ENCODE assay signal across 28 mouse cellular contexts in the genomic region with DNA sequence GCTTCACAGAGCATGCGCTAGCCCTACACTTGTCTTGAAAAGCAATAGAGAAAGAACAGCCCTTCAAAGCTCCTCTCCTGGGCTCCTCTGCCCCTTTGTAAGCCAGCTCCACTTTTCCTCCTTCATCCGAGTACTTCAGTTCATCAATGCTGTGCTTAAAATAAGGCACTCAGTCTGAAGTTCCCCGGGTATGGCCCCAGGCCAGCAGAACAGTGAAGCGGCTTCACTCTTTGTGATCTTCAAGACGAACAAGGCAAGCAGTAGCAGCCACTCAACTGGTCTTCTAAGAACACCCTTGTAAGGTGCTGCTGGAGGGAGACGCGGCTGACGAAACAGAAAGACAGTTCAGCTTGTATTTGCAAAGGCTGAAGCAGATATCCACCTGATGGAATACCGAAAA. TPM values are rescaled to one million over a fixed set of nuclear protein-coding genes. Genes with fewer than 3 reads are reported as not detected.
DNase-seq lines count a peak whose midpoint lies in the region; ATAC-seq and TF ChIP-seq lines count a peak whose summit lies in the region.
"Had no signal": no experiment of that assay in that cellular context is flagged by ENCODE, and none has a peak within 500 bp of the region (broad histone marks: within the 10 kb centered on the region; RNA-seq: fewer than 3 reads in every experiment).

No protein-coding gene starts in this region.

- peaks cover 30% of the 10 kb centered on the region for H3K4me1 ChIP-seq in thymus, adult 2 months (replicated peaks; ENCODE audit: control insufficient read depth, insufficient read depth, low read length)
- no peaks in the 10 kb centered on the region for H3K4me1 ChIP-seq in lung, embryonic 16.5 days (replicated peaks; ENCODE audit: control insufficient read depth, insufficient read depth, low read length)
- no peaks in the 10 kb centered on the region for H3K4me1 ChIP-seq in hindbrain, postnatal 0 days (ENCODE audit: insufficient read depth, low read length)
- H3K4me1 ChIP-seq in liver, embryonic 11.5 days (replicated peaks; ENCODE audit: control insufficient read depth, insufficient read depth, low read length): no peaks in the 10 kb centered on the region
- 0 out of 2 replicates have a peak, but pooled peaks cover 6% of the 10 kb centered on the region for H3K4me1 ChIP-seq in heart, embryonic 12.5 days (replicated peaks)
- H3K4me1 ChIP-seq: embryonic facial prominence, embryonic 12.5 days; embryonic facial prominence, embryonic 15.5 days; hindbrain, embryonic 10.5 days; hindbrain, embryonic 13.5 days had no signal

- TF ChIP-seq POLR2A in thymus, adult 2 months (IDR thresholded peaks at IDR 0.05; ENCODE audit: control insufficient read depth, extremely low read depth, insufficient read depth, low read length, poor library complexity): no peak

- ATAC-seq in lung, embryonic 16.5 days (ENCODE audit: low read depth): no peak
- no peak for ATAC-seq in hindbrain, postnatal 0 days
- no peak for ATAC-seq in liver, embryonic 11.5 days (replicated peaks; ENCODE audit: low FRiP score)
- no peak for ATAC-seq in heart, embryonic 12.5 days (ENCODE audit: insufficient number of reproducible peaks, low FRiP score)
- ATAC-seq: forebrain, embryonic 14.5 days; hindbrain, embryonic 16.5 days; Patski had no signal

- H3K36me3 ChIP-seq in thymus, adult 2 months (ENCODE audit: control insufficient read depth, insufficient read depth, low read length): no peaks in the 10 kb centered on the region
- H3K36me3 ChIP-seq in lung, embryonic 16.5 days (ENCODE audit: control insufficient read depth, insufficient read depth, low read length): no peaks in the 10 kb centered on the region
- H3K36me3 ChIP-seq in hindbrain, postnatal 0 days (ENCODE audit: insufficient read depth, low read length): no peaks in the 10 kb centered on the region
- no peaks in the 10 kb centered on the region for H3K36me3 ChIP-seq in liver, embryonic 11.5 days (ENCODE audit: control insufficient read depth, insufficient read depth, low read length)
- no peaks in the 10 kb centered on the region for H3K36me3 ChIP-seq in heart, embryonic 12.5 days
- H3K36me3 ChIP-seq: embryonic facial prominence, embryonic 12.5 days; embryonic facial prominence, embryonic 15.5 days; G1E; heart, embryonic 10.5 days; heart, embryonic 15.5 days; hindbrain, embryonic 10.5 days; hindbrain, embryonic 13.5 days had no signal

- WGBS in thymus, adult 2 months: 88% methylated on average over 9 of the region's 9 CpGs
- WGBS in lung, embryonic 16.5 days: 48% methylated on average over 9 of the region's 9 CpGs
- 79% methylated on average over 9 of the region's 9 CpGs for WGBS in hindbrain, postnatal 0 days
- 81% methylated on average over 9 of the region's 9 CpGs for WGBS in liver, embryonic 11.5 days
- WGBS in heart, embryonic 12.5 days: 61% methylated on average over 9 of the region's 9 CpGs

- TF ChIP-seq CTCF in thymus, adult 2 months (IDR thresholded peaks at IDR 0.05; ENCODE audit: borderline replicate concordance, control insufficient read depth, extremely low read depth, insufficient read depth, low read length, poor library complexity): no peak
- TF ChIP-seq CTCF in hindbrain, postnatal 0 days (IDR thresholded peaks at IDR 0.05; ENCODE audit: low read depth): no peak

- H3K9ac ChIP-seq in lung, embryonic 16.5 days (ENCODE audit: low read length): no peak overlapping the region
- no peak overlapping the region for H3K9ac ChIP-seq in hindbrain, postnatal 0 days (replicated peaks; ENCODE audit: low read length)
- no peak overlapping the region for H3K9ac ChIP-seq in liver, embryonic 11.5 days (ENCODE audit: low read depth, low read length)
- no peak overlapping the region for H3K9ac ChIP-seq in heart, embryonic 12.5 days
- H3K9ac ChIP-seq: embryonic facial prominence, embryonic 12.5 days; embryonic facial prominence, embryonic 15.5 days; heart, embryonic 15.5 days; hindbrain, embryonic 13.5 days had no signal

- no peak for DNase-seq in thymus, adult 2 months
- DNase-seq in thymus, postnatal 14 days: no peak
- peak; percentile 28 for DNase-seq in lung, postnatal 14 days
- peak; percentile 38 to 72 for DNase-seq in lung, postnatal 4 days
- DNase-seq in hindbrain, postnatal 0 days (ENCODE audit: low spot score): no peak
- no peak for DNase-seq in liver, embryonic 11.5 days (ENCODE audit: low spot score)
- DNase-seq: adrenal gland, postnatal 10 days; adrenal gland, postnatal 36 days; B cell, adult 2 months; cerebellum, adult 18-20 months; cerebellum, adult 9-11 months; cerebellum, postnatal 25 days; gastrocnemius, postnatal 25 days; heart, adult 2 months; heart, postnatal 10 days; heart, postnatal 36 days had no signal

- H3K4me3 ChIP-seq in thymus, adult 2 months (ENCODE audit: control insufficient read depth, insufficient read depth, low read length): no peak overlapping the region
- no peak overlapping the region for H3K4me3 ChIP-seq in lung, embryonic 16.5 days (ENCODE audit: low read length)
- no peak overlapping the region for H3K4me3 ChIP-seq in hindbrain, postnatal 0 days (ENCODE audit: low read length)
- no peak overlapping the region for H3K4me3 ChIP-seq in liver, embryonic 11.5 days (ENCODE audit: low read depth, low read length)
- H3K4me3 ChIP-seq in heart, embryonic 12.5 days: no peak overlapping the region
- H3K4me3 ChIP-seq: embryonic facial prominence, embryonic 12.5 days; embryonic facial prominence, embryonic 15.5 days; heart, adult 2 months; heart, embryonic 10.5 days; heart, embryonic 15.5 days; hindbrain, embryonic 10.5 days; hindbrain, embryonic 13.5 days had no signal

- peak overlapping the region; percentile 11; the same call in 1 of the 2 replicates for H3K27ac ChIP-seq in thymus, adult 2 months (ENCODE audit: control insufficient read depth, insufficient read depth, low read length)
- H3K27ac ChIP-seq in lung, embryonic 16.5 days (ENCODE audit: low read length): no peak overlapping the region
- H3K27ac ChIP-seq in hindbrain, postnatal 0 days: no peak overlapping the region
- H3K27ac ChIP-seq in liver, embryonic 11.5 days (ENCODE audit: low read depth, low read length): no peak overlapping the region
- no peak overlapping the region for H3K27ac ChIP-seq in heart, embryonic 12.5 days (ENCODE audit: poor library complexity, severe bottlenecking)
- H3K27ac ChIP-seq: embryonic facial prominence, embryonic 12.5 days; embryonic facial prominence, embryonic 15.5 days; heart, adult 2 months; heart, embryonic 10.5 days; heart, embryonic 15.5 days; hindbrain, embryonic 10.5 days; hindbrain, embryonic 13.5 days had no signal

- H3K4me2 ChIP-seq in lung, embryonic 16.5 days (ENCODE audit: low read depth, low read length): peak overlapping the region; percentile 13; the same call in 1 of the 2 replicates
- H3K4me2 ChIP-seq in hindbrain, postnatal 0 days (ENCODE audit: low read depth, low read length): no peak overlapping the region
- H3K4me2 ChIP-seq in liver, embryonic 11.5 days: no peak overlapping the region
- H3K4me2 ChIP-seq in heart, embryonic 12.5 days: no peak overlapping the region
- H3K4me2 ChIP-seq: embryonic facial prominence, embryonic 12.5 days; embryonic facial prominence, embryonic 15.5 days; heart, embryonic 15.5 days; hindbrain, embryonic 13.5 days had no signal

- no peaks in the 10 kb centered on the region for H3K9me3 ChIP-seq in lung, embryonic 16.5 days (ENCODE audit: control insufficient read depth, low read length)
- no peaks in the 10 kb centered on the region for H3K9me3 ChIP-seq in hindbrain, postnatal 0 days (ENCODE audit: low read length)
- no peaks in the 10 kb centered on the region; the same call in 1 of the 2 replicates for H3K9me3 ChIP-seq in liver, embryonic 11.5 days (ENCODE audit: control insufficient read depth, low read length)
- 0 out of 2 replicates have a peak, but pooled peaks cover 4% of the 10 kb centered on the region for H3K9me3 ChIP-seq in heart, embryonic 12.5 days (replicated peaks)
- H3K9me3 ChIP-seq: embryonic facial prominence, embryonic 15.5 days; heart, embryonic 10.5 days; heart, embryonic 15.5 days; hindbrain, embryonic 10.5 days; hindbrain, embryonic 13.5 days had no signal

- no peaks in the 10 kb centered on the region for H3K27me3 ChIP-seq in thymus, adult 2 months (ENCODE audit: control insufficient read depth, insufficient read depth, low read length)
- no peaks in the 10 kb centered on the region for H3K27me3 ChIP-seq in lung, embryonic 16.5 days (ENCODE audit: control insufficient read depth, insufficient read depth, low read depth, low read length)
- H3K27me3 ChIP-seq in hindbrain, postnatal 0 days (ENCODE audit: insufficient read depth, low read length): no peaks in the 10 kb centered on the region
- H3K27me3 ChIP-seq in liver, embryonic 11.5 days (replicated peaks; ENCODE audit: control insufficient read depth, insufficient read depth, low read length): no peaks in the 10 kb centered on the region
- H3K27me3 ChIP-seq in heart, embryonic 12.5 days (replicated peaks): 0 out of 2 replicates have a peak, but pooled peaks cover 19% of the 10 kb centered on the region
- H3K27me3 ChIP-seq: embryonic facial prominence, embryonic 12.5 days; embryonic facial prominence, embryonic 15.5 days; heart, embryonic 15.5 days; hindbrain, embryonic 13.5 days; Patski had no signal

RNA-seq across cellular contexts. Expression of a gene that starts 11.3 kb away (rescaled TPM):
- polyA plus RNA-seq in thymus, adult 2 months (2012; rRNA removed): 89.3 and 92.4 TPM in 2 replicates
- polyA plus RNA-seq in lung, embryonic 16.5 days (2015; fragmentation: Nextera tagmentation; extraction: Ambion mirVana): 106 TPM in 2 replicates
- 84.6 and 87.8 TPM in 2 replicates for total RNA-seq in hindbrain, postnatal 0 days (2014; rRNA removed)
- polyA plus RNA-seq in hindbrain, postnatal 0 days (2015; fragmentation: Nextera tagmentation; extraction: Ambion mirVana): 99.5 and 104 TPM in 2 replicates
- polyA plus RNA-seq in liver, embryonic 11.5 days (2014; fragmentation: Nextera tagmentation; extraction: Ambion mirVana): 114 and 125 TPM in 2 replicates
- polyA plus RNA-seq in heart, embryonic 12.5 days (2016; fragmentation: Nextera tagmentation; extraction: Ambion mirVana): 70.8 and 73.4 TPM in 2 replicates

RNA-seq across cellular contexts. Expression of a gene that starts 44.5 kb away (rescaled TPM):
- 63.9 and 72.5 TPM in 2 replicates for polyA plus RNA-seq in thymus, adult 2 months (2012; rRNA removed)
- 231 and 248 TPM in 2 replicates for polyA plus RNA-seq in lung, embryonic 16.5 days (2015; fragmentation: Nextera tagmentation; extraction: Ambion mirVana)
- 123 and 125 TPM in 2 replicates for total RNA-seq in hindbrain, postnatal 0 days (2014; rRNA removed)
- polyA plus RNA-seq in hindbrain, postnatal 0 days (2015; fragmentation: Nextera tagmentation; extraction: Ambion mirVana): 230 and 236 TPM in 2 replicates
- polyA plus RNA-seq in liver, embryonic 11.5 days (2014; fragmentation: Nextera tagmentation; extraction: Ambion mirVana): 84.9 and 88.5 TPM in 2 replicates
- 263 and 265 TPM in 2 replicates for polyA plus RNA-seq in heart, embryonic 12.5 days (2016; fragmentation: Nextera tagmentation; extraction: Ambion mirVana)

RNA-seq across cellular contexts. Expression of a gene that starts 47.9 kb away (rescaled TPM):
- polyA plus RNA-seq in thymus, adult 2 months (2012; rRNA removed): 3.1 and 3.4 TPM in 2 replicates
- 7.8 and 9.4 TPM in 2 replicates for polyA plus RNA-seq in lung, embryonic 16.5 days (2015; fragmentation: Nextera tagmentation; extraction: Ambion mirVana)
- total RNA-seq in hindbrain, postnatal 0 days (2014; rRNA removed): 12.7 and 16.0 TPM in 2 replicates
- polyA plus RNA-seq in hindbrain, postnatal 0 days (2015; fragmentation: Nextera tagmentation; extraction: Ambion mirVana): 34.9 and 37.6 TPM in 2 replicates
- 3.4 and 3.8 TPM in 2 replicates for polyA plus RNA-seq in liver, embryonic 11.5 days (2014; fragmentation: Nextera tagmentation; extraction: Ambion mirVana)
- 8.5 and 9.4 TPM in 2 replicates for polyA plus RNA-seq in heart, embryonic 12.5 days (2016; fragmentation: Nextera tagmentation; extraction: Ambion mirVana)

Comparison
In these comparisons a context has a peak if more than half of its experiments do, and no peak if none do; other contexts are left out.
1. DNase-seq: peak in lung, postnatal 14 days (single experiment) and lung, postnatal 4 days (2 of 2); none in thymus, adult 2 months (single experiment), thymus, postnatal 14 days (single experiment), hindbrain, postnatal 0 days (single experiment) and liver, embryonic 11.5 days (single experiment).